Mouse (Mus musculus) liver, embryonic 18 days (tissue): ENCODE results near the gene Kifc5b. TPM values are rescaled to one million over a fixed set of nuclear protein-coding genes. Genes with fewer than 3 reads are reported as not detected.

Experiments used
- polyA plus RNA-seq: library from polyadenylated mRNA; depleted of rRNA; stranded (reverse); fragments of >200 nt; gene quantifications from 2 replicates; pipeline ENCODE4 v1.2.3, GENCODE M21; 2012; rRNA removed

Kifc5b gene
- polyA plus RNA-seq, result 6.3 and 8.5 TPM in 2 replicates

GRCm38 (mm10) chr17:26916711-26917482 lies at the start of gene Kifc5b:
Kifc5b (plus strand) TSS chr17:26917091.

DNA sequence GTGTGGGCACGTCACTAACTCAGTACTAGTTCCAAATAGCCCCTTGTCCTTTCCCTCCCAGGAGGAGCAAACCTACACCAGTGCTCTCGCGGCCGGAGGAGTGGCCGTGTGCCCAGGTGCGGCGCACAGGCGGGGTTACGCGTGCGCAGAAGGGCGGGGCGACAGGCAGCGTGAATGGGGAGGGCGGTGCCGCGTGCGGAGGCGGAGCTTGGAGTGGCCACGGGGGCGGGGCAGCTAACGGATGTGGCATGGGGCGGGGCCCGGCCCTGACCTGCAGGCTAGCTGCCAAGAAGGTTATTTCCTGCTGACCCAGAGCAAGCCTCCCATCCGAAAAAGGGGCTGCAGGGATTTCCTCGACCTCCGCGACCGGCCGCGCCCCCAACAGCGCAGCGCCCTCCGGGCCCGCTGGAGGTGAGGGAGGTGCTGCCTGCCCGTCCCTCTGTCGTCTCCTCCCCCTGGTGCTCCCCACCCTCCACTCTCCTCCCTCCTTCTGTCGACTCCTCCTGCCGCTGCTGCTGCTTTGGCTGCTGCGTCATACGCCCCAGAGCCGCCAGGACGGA lies 16.0 kb downstream of the Kifc5b start, which contains the start of gene Phf1:
Gene Phf1 (plus strand): TSS at position 214 of the 560 bp plus-strand sequence.

DNA sequence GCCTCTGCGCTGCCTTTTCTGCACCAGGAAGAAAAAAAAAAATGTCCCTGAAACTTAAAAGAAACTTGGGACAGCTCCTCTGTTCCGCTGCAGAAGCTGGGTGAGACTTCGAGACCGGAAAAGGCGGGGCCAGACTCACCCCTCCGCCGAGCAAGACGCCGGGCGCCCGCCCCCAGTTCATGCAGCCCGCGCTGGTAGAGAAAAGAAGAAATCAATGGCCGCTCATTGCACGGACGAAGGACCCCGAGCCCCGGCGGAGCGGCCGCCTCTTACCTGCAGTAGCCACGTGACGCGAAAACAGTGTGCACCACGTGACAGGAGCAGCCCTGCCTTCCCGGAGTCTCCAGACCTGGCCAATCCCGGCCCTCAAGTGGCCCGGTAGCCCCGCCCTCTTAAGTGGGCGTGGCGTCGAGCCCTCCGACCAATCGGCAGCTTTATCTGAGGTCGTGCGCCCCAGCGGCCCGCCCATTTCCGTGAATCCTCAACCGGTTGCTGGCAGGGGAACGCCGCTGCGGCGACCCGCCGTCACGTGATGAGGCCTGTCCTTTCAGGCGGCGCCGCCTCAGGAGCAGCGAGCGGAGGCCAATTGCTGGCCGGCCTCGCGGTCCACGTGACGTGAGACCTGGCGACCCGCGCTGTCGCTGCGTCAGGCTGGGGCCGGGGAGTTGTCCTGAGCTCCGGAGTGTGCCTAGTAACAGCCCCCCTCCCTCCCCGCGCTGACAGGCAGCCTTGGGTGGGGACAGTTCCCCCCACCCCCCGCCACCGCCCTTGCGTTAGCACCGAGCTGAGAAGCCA lies 22.5 kb downstream of the Kifc5b start, which contains the start of gene Cuta:
Gene Cuta (minus strand): TSS at position 392 of the 795 bp plus-strand sequence.

DNA sequence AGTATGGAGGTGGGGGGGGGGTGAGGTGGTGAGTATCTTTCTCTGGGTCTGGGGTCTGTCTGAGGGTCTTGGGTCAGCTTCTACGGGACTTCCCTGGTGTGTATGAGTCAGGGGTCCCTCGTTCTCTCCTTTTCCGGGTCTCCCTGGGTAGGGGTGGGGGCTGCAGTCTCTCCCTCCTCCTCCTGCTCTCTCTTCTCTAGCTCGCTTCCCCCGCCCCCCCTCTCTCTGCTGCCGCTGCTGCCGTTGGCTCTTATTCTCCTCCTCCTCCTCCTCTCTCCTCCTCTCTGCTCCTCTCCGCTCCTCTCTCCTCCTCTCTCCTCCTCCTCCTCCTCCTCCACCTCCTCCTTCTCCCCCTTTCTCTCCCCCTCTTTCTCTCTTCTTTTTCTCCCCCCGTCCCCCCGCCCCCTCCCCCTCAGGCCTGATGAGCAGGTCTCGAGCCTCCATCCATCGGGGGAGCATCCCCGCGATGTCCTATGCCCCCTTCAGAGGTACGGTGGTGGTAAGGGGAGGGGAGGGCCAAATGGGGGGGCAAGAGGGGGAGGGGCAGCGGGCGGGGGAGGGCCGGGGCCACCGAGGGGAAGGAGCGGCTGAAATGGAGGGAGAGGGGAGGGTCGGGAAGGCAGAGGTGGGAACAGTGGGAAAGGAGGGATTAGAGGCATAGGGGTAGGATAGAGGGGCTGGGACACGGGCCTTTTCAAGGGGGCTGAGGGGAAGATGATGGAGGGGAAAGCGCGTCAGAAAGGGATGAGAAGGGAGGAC lies 24.3 kb downstream of the Kifc5b start, which contains the start of gene Syngap1:
Gene Syngap1 (plus strand): TSS at position 223 of the 759 bp plus-strand sequence.

GRCm38 (mm10) chr17:26972703-26973574 lies 56.0 kb downstream of the Kifc5b start, which contains the start of gene Zbtb9:
Zbtb9 (plus strand) TSS chr17:26973167.

Other genes starting within 250 kb of the Kifc5b start
- 2.7 and 3.5 TPM in 2 replicates for gene Crebrf, start 201.4 kb upstream of the Kifc5b start, polyA plus RNA-seq
- gene Bnip1, start 136.0 kb upstream of the Kifc5b start, polyA plus RNA-seq, result 16.1 and 16.5 TPM in 2 replicates
- gene Nkx2-5, start 72.1 kb upstream of the Kifc5b start, polyA plus RNA-seq, result not detected in 2 replicates
- gene Phf1, start 16.0 kb downstream of the Kifc5b start, polyA plus RNA-seq, result 8.9 and 9.6 TPM in 2 replicates
- 49.2 and 54.1 TPM in 2 replicates for gene Cuta, start 22.5 kb downstream of the Kifc5b start, polyA plus RNA-seq
- gene Syngap1, start 24.2 kb downstream of the Kifc5b start, polyA plus RNA-seq, result 1.9 and 2.7 TPM in 2 replicates
- gene Zbtb9, start 56.1 kb downstream of the Kifc5b start, polyA plus RNA-seq, result 3.7 and 4.3 TPM in 2 replicates
- 17.1 and 18.0 TPM in 2 replicates for gene Bak1, start 111.9 kb downstream of the Kifc5b start, polyA plus RNA-seq
- 1.2 and 1.4 TPM in 2 replicates for gene Itpr3, start 140.2 kb downstream of the Kifc5b start, polyA plus RNA-seq
- gene Uqcc2, start 216.8 kb downstream of the Kifc5b start, polyA plus RNA-seq, result 77.1 and 90.8 TPM in 2 replicates